Mouse (Mus musculus): Measurements from ENCODE around the gene Pigq.

Gene Pigq

GRCm38 (mm10) chr17:25957586-25958051, 12.9 kb upstream of the Pigq start:
- peak; percentile 80 for DNase-seq

- DNase-seq, result no peak
Observed at GRCm38 (mm10) chr17:25956631-25957030, 11.9 kb upstream of the Pigq start.

- DNase-seq, result peak; percentile 96
Observed at GRCm38 (mm10) chr17:25956201-25956600, 11.5 kb upstream of the Pigq start.

- DNase-seq, result peak; percentile 64
Observed at GRCm38 (mm10) chr17:25955736-25956135, 11.0 kb upstream of the Pigq start.

GRCm38 (mm10) chr17:25954671-25955070, 9.9 kb upstream of the Pigq start:
- DNase-seq, result peak; percentile 53

- DNase-seq, result peak; percentile 89
Observed at GRCm38 (mm10) chr17:25953161-25953560, 8.4 kb upstream of the Pigq start.

- peak; percentile 80 for DNase-seq
Observed at GRCm38 (mm10) chr17:25951803-25952623, 7.3 kb upstream of the Pigq start, which contains the start of gene A930017K11Rik. A930017K11Rik (minus strand) TSS chr17:25952565.

GRCm38 (mm10) chr17:25951225-25951802, 6.6 kb upstream of the Pigq start:
- DNase-seq, result peak; percentile 82

GRCm38 (mm10) chr17:25950706-25951105, 6.0 kb upstream of the Pigq start:
- DNase-seq, result peak; percentile 59

GRCm38 (mm10) chr17:25949981-25950380, 5.2 kb upstream of the Pigq start:
- DNase-seq, result peak; percentile 67

GRCm38 (mm10) chr17:25948051-25948450, 3.3 kb upstream of the Pigq start:
- DNase-seq, result peak; percentile 60

GRCm38 (mm10) chr17:25947576-25947975, 2.8 kb upstream of the Pigq start:
- peak; percentile 54 for DNase-seq

GRCm38 (mm10) chr17:25946891-25947290, 2.2 kb upstream of the Pigq start:
- peak; percentile 46 for DNase-seq

GRCm38 (mm10) chr17:25946349-25946748, 1.6 kb upstream of the Pigq start:
- peak; percentile 39 for DNase-seq

GRCm38 (mm10) chr17:25945517-25946155, 900 bp upstream of the Pigq start:
- peak; percentile 48 for DNase-seq

GRCm38 (mm10) chr17:25943769-25944168, 967 bp downstream of the Pigq start:
- peak; percentile 38 for DNase-seq

- peak; percentile 45 for DNase-seq
Observed at GRCm38 (mm10) chr17:25943221-25943620, 1.5 kb downstream of the Pigq start.

GRCm38 (mm10) chr17:25942597-25943151, 2.1 kb downstream of the Pigq start:
- DNase-seq, result no peak

GRCm38 (mm10) chr17:25941511-25942241, 3.1 kb downstream of the Pigq start:
- peak; percentile 73 for DNase-seq

- no peak for DNase-seq
Observed at GRCm38 (mm10) chr17:25934526-25934925, 10.2 kb downstream of the Pigq start.

- peak; percentile 53 for DNase-seq
Observed at GRCm38 (mm10) chr17:25925348-25925747, 19.4 kb downstream of the Pigq start.

GRCm38 (mm10) chr17:25922120-25922519, 22.6 kb downstream of the Pigq start:
- DNase-seq, result peak; percentile 72

All from cerebellum, adult 11-12 months (tissue).